Mouse (Mus musculus) spleen, postnatal 10 days (tissue): ENCODE data around the gene Fscn3.

Experiments
- DNase-seq, 2 experiments: peaks; one replicate each; pipeline ENCODE4 v3.0.0; 2021 to 2022; ENCODE audit warnings: low spot score in 2 of 2

Gene Fscn3

DNA sequence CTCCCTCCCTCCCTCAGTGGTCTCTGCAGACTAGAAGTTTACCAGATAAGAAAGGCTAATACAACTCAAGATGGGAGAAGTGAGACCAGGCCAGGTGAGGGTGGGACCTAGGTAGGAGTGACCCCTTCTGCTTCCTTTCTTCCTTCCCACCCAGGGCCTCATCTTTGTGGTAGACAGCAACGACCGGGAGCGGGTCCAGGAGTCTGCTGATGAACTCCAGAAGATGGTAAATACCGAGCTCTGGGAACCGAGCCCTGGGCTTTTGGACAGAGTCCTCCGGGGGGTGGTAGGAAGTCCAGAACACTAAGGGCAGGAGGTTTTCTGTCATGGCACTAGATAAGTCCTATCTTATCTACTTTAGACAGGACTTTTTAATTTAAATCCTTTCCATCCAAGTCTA lies 2.6 kb upstream of the Fscn3 start:
- DNase-seq = peak; percentile 26 to 27

- no peak for DNase-seq
Measured at GRCm38 (mm10) chr6:28428290-28428689, 701 bp downstream of the Fscn3 start, which contains the start of gene Gcc1. Gene Gcc1, minus strand, starts transcription at chr6:28428390.

DNA sequence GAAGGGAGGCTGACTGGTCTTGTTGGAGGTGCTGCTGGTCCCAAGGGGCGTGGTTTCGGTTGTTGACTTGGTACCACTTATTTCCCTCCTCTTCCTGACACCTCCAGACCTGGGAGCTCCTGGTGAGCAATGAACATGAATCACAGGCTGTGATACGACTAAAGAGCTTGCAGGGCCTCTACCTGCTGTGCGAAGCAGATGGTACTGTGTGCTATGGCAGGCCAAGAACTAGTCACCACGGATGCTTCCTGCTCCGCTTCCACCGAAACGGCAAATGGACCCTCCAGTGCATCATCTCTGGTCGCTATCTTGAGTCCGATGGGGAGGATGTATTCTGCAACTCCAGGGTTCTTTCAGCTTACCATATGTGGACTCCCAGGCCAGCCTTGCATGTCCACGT lies 2.3 kb downstream of the Fscn3 start:
- no peak for DNase-seq

GRCm38 (mm10) chr6:28430795-28431537 lies 3.4 kb downstream of the Fscn3 start:
- no peak for DNase-seq

DNA sequence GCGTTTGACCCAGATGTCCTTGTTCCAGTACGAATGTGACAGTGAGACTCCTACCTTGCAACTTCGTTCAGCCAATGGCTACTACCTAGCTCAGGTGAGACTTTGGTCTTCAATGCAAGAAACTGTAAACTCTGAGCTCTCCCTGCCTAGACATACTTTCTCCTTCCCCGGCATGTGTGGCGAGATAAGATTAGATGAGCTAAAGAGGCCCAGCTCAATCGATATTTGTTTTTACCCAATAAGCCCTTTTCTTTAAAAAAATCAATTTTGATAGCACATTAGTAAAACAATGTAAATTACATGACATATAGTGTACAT lies 3.9 kb downstream of the Fscn3 start:
- DNase-seq = no peak

DNA sequence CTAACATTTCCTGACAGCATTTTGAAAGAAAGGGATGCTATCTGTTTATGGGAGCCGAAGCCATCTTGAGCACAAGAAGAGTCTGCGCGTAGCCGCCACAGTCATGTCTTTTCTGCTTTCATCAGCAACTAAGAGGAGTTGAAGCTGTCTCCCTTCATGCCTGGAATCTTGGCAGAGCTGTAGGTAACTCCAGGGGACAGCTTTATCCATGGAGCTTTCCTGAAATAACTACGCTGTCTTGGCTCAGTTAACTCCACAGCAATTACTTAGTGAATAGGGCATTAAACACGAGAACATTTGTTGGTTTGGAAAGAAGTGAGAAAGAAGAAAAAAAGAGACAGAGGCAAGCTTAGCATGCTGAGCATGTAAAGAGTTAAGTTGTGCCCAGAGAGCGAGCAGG lies 20.3 kb downstream of the Fscn3 start:
- DNase-seq = no peak

- no peak for DNase-seq
Measured at GRCm38 (mm10) chr6:28449253-28449652, 21.7 kb downstream of the Fscn3 start, which contains the start of gene Pax4. Gene Pax4, minus strand, starts transcription at chr6:28449353.

DNA sequence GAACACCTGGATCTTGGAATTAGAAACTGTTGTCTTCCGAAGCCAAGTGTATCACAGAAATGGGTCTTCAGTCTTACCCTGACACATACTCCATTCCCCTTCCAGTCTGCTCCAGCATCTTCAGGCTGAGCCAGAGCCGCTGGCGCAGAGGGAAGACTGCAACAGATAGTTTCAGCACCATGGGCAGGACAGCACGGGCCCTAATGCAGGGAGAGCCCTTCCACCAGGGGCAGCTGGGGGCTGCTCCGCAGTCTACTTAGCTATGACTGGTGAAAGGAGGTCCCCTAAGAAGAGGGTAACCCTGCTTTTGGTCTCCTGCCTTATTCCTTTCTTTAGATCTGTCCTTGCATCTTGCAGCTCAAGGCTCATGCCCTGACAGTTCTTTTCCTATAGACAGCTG lies 22.9 kb downstream of the Fscn3 start:
- no peak for DNase-seq

DNA sequence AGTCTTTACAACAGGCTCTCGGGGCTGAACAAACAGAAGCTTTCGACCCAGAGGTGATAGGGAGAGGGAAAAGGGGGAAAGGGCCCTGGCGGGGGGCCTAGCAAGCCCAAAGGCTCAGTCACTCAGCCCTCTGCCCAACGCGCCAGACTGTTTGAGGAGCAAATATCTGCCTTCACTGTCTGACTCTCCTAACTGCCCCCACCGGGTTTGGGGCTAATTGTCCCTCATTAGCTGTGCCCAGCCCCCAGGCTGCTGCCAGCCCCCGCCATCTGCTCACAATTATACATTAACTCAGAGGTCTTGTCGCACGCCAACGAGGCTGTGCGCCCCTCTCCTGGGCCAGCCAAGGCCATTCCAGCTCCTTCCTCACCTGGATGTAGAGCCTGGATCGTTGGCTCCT lies 23.4 kb downstream of the Fscn3 start:
- no peak for DNase-seq

GRCm38 (mm10) chr6:28459221-28459668 lies 31.7 kb downstream of the Fscn3 start:
- no peak for DNase-seq

DNA sequence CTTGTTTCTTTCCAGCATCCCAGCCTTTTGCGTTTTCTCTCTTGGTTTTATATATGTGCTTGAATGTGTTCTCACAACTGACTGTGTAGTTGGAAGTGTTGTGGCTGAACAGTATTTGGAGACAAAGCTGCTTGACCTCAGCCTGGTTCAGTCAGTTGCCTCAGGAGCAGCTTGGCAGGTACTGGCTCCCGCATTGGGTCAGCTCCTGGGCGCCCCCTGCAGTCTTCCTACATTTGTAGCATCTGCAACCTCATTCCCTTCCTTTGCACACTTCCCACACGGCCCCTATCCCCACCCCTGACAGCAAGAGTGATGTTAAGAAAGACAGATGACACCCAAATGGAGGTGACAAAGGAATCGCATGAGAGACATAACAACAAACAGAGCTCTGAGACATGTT lies 32.9 kb downstream of the Fscn3 start:
- DNase-seq = peak; percentile 35 to 68

DNA sequence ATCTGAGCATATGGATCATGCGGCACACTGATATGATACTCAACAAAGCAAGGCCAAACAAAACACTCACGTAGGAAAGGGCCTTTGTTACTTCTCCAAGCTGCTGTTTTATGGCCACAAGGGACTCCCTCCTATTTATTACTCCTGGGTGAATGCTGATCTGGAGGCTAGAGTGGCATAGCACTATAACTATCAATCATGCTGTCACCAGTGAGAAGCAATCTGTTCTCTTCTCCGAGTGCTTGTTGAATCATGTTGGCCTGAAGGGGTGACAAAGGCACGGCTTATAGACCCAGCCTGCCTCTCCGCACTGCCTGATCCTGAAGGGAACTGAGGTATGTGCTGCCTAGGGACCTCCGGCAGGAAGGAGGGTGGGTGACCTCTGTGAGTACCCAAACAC lies 37.0 kb downstream of the Fscn3 start:
- DNase-seq = no peak

DNA sequence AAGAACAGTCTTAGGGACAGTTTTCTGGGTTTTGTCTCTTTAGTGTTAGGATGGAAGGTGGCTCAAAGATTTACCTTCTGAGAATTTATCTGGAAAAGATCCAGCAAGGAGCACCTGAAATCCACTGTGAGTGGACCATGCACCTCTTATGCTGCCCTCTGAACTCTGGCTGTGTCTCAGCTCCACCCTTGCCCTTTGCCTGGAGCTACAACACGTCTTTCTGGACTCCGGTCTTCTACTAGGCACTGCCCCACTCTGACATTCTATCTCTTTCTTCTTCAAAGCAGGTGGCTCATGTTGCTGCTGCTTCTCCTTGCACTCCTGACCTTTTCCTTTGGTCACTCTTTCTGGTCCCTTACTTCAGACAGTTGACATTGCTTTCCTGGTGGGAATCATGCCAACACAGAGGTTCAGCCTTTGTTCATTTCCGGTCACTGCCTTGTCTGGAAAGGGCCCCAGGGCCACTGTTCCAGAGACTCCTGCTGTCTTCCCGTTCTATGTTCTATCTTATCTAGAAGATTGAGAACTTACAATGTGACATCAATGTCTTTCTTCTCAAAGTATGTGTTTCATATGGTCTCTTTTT lies 42.5 kb downstream of the Fscn3 start:
- DNase-seq = no peak

GRCm38 (mm10) chr6:28470621-28471020 lies 43.0 kb downstream of the Fscn3 start:
- DNase-seq = no peak

GRCm38 (mm10) chr6:28471284-28472035 lies 43.9 kb downstream of the Fscn3 start:
- DNase-seq = no peak

DNA sequence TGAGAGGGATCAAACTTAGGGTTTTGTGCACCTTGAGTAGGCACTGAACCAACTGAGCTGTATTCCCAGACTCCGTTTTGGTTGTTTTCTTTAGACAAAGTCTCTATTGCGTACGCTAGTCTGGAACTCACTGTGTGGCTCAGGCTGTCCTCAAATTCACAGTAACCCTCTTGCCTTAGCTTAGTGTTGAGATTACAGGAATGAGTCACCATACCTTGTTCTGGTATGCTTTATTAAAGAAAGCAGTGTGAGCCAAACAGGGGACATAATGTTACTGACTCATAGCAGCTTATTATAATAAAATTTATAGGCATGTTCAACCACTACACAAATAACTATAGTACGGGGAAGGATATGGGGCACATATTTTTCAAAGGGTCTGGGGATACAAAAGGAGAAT lies 46.6 kb downstream of the Fscn3 start:
- DNase-seq = no peak

DNA sequence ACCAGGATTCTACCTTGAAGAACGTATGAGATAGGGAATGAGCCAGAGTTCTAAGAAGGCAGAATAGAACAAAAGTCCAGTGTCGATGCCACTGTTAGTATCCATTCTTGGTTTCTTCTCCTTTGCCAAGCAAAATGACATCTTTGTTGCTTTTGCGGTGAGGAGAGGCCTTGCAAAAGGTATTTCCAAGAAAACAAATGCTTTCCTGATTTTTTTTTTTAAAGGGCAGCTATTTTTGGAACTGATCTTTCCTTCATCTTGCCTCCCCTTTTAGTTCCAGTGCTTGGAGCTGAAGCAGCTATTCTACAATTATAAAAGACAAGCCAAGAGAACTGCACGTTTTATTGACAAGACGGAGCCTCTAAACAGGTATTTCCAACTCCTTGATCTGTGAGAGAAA lies 47.2 kb downstream of the Fscn3 start, which contains the start of gene Snd1:
TSS of gene Snd1 (plus strand) at position 301 of the 400 bp plus-strand sequence.
- DNase-seq = no peak

DNA sequence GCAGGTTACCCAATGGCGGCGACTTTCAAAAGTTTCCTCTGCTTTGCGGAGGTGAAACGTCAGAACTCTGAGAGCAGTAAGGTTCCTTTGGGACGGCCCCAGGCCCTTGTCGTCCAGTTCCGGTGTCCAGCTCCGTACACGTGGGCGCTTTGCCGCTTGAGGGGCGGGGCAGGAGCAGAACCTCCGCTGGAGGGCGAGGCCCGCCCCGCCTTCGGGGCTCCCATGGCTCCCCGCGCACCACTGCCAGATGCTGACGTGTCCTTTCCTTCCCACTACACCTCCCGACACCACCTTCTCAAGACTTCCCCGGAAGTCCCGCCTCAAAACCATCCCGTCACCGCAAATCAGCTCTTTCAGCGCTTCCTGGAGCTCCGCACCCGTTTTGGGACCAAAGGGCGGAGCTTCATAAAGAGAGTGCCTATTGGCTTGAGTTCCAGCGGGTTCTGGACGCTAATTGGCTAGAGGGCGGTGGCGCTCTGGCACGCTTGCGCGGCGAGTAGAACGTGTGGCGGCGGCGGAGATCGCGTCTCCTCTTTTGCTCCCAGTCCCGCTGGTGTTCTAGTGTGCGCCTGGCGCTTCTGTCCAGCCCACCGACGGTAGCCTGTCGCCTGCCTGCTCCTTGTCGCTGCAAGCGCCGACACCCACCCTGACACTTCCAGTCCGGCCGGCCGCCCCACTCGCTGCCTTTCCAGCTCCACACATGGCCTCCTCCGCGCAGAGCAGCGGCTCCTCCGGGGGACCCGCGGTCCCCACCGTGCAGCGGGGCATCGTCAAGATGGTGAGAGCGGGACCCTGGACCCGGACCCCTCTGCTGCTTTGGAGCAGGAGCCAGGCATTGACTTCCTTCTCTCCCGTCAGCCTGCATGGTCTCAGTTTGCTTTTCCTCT lies 52.5 kb downstream of the Fscn3 start:
- DNase-seq = peak; percentile 89 to 98

DNA sequence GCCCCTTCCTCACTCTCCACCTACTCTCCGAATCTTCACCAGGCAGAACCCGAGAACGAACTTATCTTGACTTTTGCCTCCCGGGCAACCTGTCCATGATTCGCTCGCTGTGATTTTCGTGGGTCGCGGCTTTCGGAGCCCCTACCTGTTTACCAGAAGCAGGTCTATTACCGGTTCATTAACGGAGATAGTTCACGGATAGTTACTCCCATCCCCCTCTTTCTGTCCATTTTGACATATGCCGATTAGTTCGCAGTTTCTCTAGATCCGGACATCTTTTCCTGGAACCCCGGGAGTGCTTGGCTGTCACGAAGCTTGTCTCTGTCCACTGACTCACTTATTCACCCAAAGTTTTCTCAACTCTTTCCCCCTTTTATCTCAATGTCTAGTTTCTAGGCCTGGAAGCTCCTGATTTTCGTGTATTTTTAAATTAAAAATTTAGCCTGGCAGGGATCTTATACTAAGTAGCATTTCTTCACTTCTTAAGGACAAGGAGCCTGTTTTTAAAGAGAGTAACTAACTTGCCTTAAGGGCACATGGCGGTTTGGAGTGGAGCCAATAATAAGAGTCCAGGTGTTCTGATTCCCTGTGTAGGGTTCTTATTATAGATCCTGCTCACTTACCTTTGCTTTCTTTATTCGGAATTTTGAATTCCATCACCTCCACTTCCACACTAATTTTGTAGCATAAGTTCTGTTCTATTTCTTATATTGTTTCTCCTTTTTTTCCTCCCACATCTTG lies 53.3 kb downstream of the Fscn3 start:
- DNase-seq = no peak

- no peak for DNase-seq
Measured at GRCm38 (mm10) chr6:28482711-28483315, 55.2 kb downstream of the Fscn3 start.

- no peak for DNase-seq
Measured at GRCm38 (mm10) chr6:28486008-28486407, 58.4 kb downstream of the Fscn3 start.
